Mouse (Mus musculus) natural killer cell, adult 2 months (primary cell): ENCODE data around the gene Cntfr.

Source experiments
- DNase-seq, 2 experiments: peaks; one replicate each; pipeline ENCODE4 v3.0.0; 2022; ENCODE audit warnings: low spot score in 2 of 2

Cntfr gene

GRCm38 (mm10) chr4:41648627-41649026 lies 48.3 kb downstream of the Cntfr start:
- DNase-seq: no peak

GRCm38 (mm10) chr4:41648157-41648556 lies 48.7 kb downstream of the Cntfr start:
- no peak for DNase-seq

GRCm38 (mm10) chr4:41645488-41645887 lies 51.4 kb downstream of the Cntfr start:
- DNase-seq: no peak

GRCm38 (mm10) chr4:41641199-41641822 lies 55.6 kb downstream of the Cntfr start:
- no peak for DNase-seq

GRCm38 (mm10) chr4:41639913-41640507 lies 56.9 kb downstream of the Cntfr start, which contains the start of gene Enho:
Gene Enho, minus strand, starts transcription at chr4:41640324.
- peak; percentile 90 to 92 for DNase-seq

GRCm38 (mm10) chr4:41639214-41639841 lies 57.6 kb downstream of the Cntfr start:
- DNase-seq: no peak

- DNase-seq: no peak
Measured at GRCm38 (mm10) chr4:41638828-41639213, 58.1 kb downstream of the Cntfr start.

- DNase-seq: no peak
Measured at GRCm38 (mm10) chr4:41638186-41638731, 58.6 kb downstream of the Cntfr start.

GRCm38 (mm10) chr4:41636882-41637635 lies 59.8 kb downstream of the Cntfr start:
- no peak for DNase-seq

GRCm38 (mm10) chr4:41636366-41636765 lies 60.5 kb downstream of the Cntfr start:
- DNase-seq: no peak

GRCm38 (mm10) chr4:41635906-41636305 lies 61.0 kb downstream of the Cntfr start:
- DNase-seq: no peak

GRCm38 (mm10) chr4:41635224-41635623 lies 61.7 kb downstream of the Cntfr start:
- no peak for DNase-seq

GRCm38 (mm10) chr4:41634631-41635030 lies 62.3 kb downstream of the Cntfr start:
- DNase-seq: no peak

- DNase-seq: no peak
Measured at GRCm38 (mm10) chr4:41633001-41633400, 63.9 kb downstream of the Cntfr start.

- no peak for DNase-seq
Measured at GRCm38 (mm10) chr4:41631390-41631789, 65.5 kb downstream of the Cntfr start.

GRCm38 (mm10) chr4:41630196-41630595 lies 66.7 kb downstream of the Cntfr start:
- DNase-seq: no peak

GRCm38 (mm10) chr4:41628202-41628927 lies 68.5 kb downstream of the Cntfr start:
- peak in 1 of 2 experiments; percentile 26 for DNase-seq

GRCm38 (mm10) chr4:41622071-41622470 lies 74.8 kb downstream of the Cntfr start:
- DNase-seq: no peak

GRCm38 (mm10) chr4:41618916-41619746 lies 77.8 kb downstream of the Cntfr start:
- DNase-seq: no peak
